In genomic region chr6:91346071-91346905, GRCm38 (mm10) we compare ENCODE assay signal across 9 mouse cellular contexts.
A peak's percentile ranks its signal among the peaks of the same experiment; 100 is the strongest.
DNase-seq lines count a peak whose midpoint lies in the region; ATAC-seq and TF ChIP-seq lines count a peak whose summit lies in the region.
"Had no signal": no experiment of that assay in that cellular context is flagged by ENCODE, and none has a peak within 500 bp of the region (broad histone marks: within the 10 kb centered on the region; RNA-seq: fewer than 3 reads in every experiment).

No protein-coding gene starts in this region.

- H3K27me3 ChIP-seq in E14TG2a.4 (ENCODE audit: insufficient read depth, low read length) = peaks cover 36% of the 10 kb centered on the region
- no peaks in the 10 kb centered on the region for H3K27me3 ChIP-seq in hindbrain, embryonic 11.5 days (ENCODE audit: control insufficient read depth, insufficient read depth, low read length)
- H3K27me3 ChIP-seq in midbrain, embryonic 14.5 days (ENCODE audit: control insufficient read depth, insufficient read depth, low read length) = no peaks in the 10 kb centered on the region
- peaks cover 75% of the 10 kb centered on the region for H3K27me3 ChIP-seq in heart, embryonic 10.5 days (ENCODE audit: insufficient read depth, poor library complexity, severe bottlenecking)
- H3K27me3 ChIP-seq in cerebellum, adult 2 months (ENCODE audit: control insufficient read depth, insufficient read depth, low read length) = no peaks in the 10 kb centered on the region

- 0 out of 2 replicates have a peak overlapping the region, but pooled peaks have one; percentile 17 for H3K4me3 ChIP-seq in E14TG2a.4 (replicated peaks; ENCODE audit: low read length)
- H3K4me3 ChIP-seq in hindbrain, embryonic 11.5 days (ENCODE audit: low read depth, low read length) = no peak overlapping the region
- H3K4me3 ChIP-seq in midbrain, embryonic 14.5 days (replicated peaks; ENCODE audit: low read depth, low read length) = no peak overlapping the region
- H3K4me3 ChIP-seq in heart, embryonic 10.5 days = no peak overlapping the region
- no peak overlapping the region for H3K4me3 ChIP-seq in cerebellum, adult 2 months (replicated peaks; ENCODE audit: insufficient read depth, low read depth, low read length)

- peak overlapping the region; percentile 79 for H3K27ac ChIP-seq in hindbrain, embryonic 11.5 days (ENCODE audit: low read depth, low read length)
- H3K27ac ChIP-seq in midbrain, embryonic 14.5 days (replicated peaks; ENCODE audit: low read depth, low read length) = peak overlapping the region; percentile 81
- H3K27ac ChIP-seq in heart, embryonic 10.5 days = no peak overlapping the region
- no peak overlapping the region for H3K27ac ChIP-seq in cerebellum, adult 2 months (ENCODE audit: insufficient read depth, low read length)

- H3K36me3 ChIP-seq in E14TG2a.4 (ENCODE audit: insufficient read depth, low read length) = no peaks in the 10 kb centered on the region
- H3K36me3 ChIP-seq in hindbrain, embryonic 11.5 days (ENCODE audit: control insufficient read depth, insufficient read depth, low read length) = no peaks in the 10 kb centered on the region
- H3K36me3 ChIP-seq in midbrain, embryonic 14.5 days (ENCODE audit: control insufficient read depth, insufficient read depth, low read length) = no peaks in the 10 kb centered on the region
- H3K36me3 ChIP-seq in heart, embryonic 10.5 days = no peaks in the 10 kb centered on the region

- TF ChIP-seq CTCF in E14TG2a.4 (conservative IDR thresholded peaks at IDR 0.05; ENCODE audit: low read length) = no peak
- TF ChIP-seq CTCF in cerebellum, adult 2 months (IDR thresholded peaks at IDR 0.05; ENCODE audit: borderline replicate concordance, insufficient read depth, low read depth, low read length) = no peak

- H3K9me3 ChIP-seq in E14TG2a.4 (ENCODE audit: low read length) = no peaks in the 10 kb centered on the region
- no peaks in the 10 kb centered on the region for H3K9me3 ChIP-seq in hindbrain, embryonic 11.5 days (ENCODE audit: control insufficient read depth, low read length)
- no peaks in the 10 kb centered on the region for H3K9me3 ChIP-seq in midbrain, embryonic 14.5 days (ENCODE audit: control insufficient read depth, low read length)
- no peaks in the 10 kb centered on the region for H3K9me3 ChIP-seq in heart, embryonic 10.5 days

- no peak for TF ChIP-seq POLR2A in cerebellum, adult 2 months (IDR thresholded peaks at IDR 0.05; ENCODE audit: borderline replicate concordance, insufficient read depth, low read length)

- H3K9ac ChIP-seq in hindbrain, embryonic 11.5 days (ENCODE audit: low read depth, low read length) = peak overlapping the region; percentile 45; the same call in 1 of the 2 replicates
- H3K9ac ChIP-seq in midbrain, embryonic 14.5 days (replicated peaks; ENCODE audit: low read length) = no peak overlapping the region; the same call in 1 of the 2 replicates

- DNase-seq in embryo, embryonic 11.5 days (ENCODE audit: low read depth, low spot score) = peak; percentile 30
- peak; percentile 79 for DNase-seq in hindbrain, embryonic 11.5 days (ENCODE audit: low spot score)
- peak; percentile 79 for DNase-seq in midbrain, embryonic 14.5 days
- DNase-seq in heart, embryonic 10.5 days (ENCODE audit: low spot score) = no peak
- DNase-seq in ovary, postnatal 36 days (ENCODE audit: low spot score) = no peak
- DNase-seq in urinary bladder, postnatal 14 days (ENCODE audit: low spot score) = no peak
- DNase-seq in cerebellum, adult 2 months = no peak
- DNase-seq: adrenal gland, postnatal 14 days had no signal

- peak; percentile 85 for ATAC-seq in hindbrain, embryonic 11.5 days (ENCODE audit: low FRiP score)
- ATAC-seq in midbrain, embryonic 14.5 days (ENCODE audit: low FRiP score, low TSS enrichment) = peak; percentile 80

- 15% methylated on average over 10 of the region's 10 CpGs for WGBS in hindbrain, embryonic 11.5 days
- WGBS in midbrain, embryonic 14.5 days = 6% methylated on average over 10 of the region's 10 CpGs
- WGBS in heart, embryonic 10.5 days = 36% methylated on average over 10 of the region's 10 CpGs
- 79% methylated on average over 10 of the region's 10 CpGs for whole genome bisulfite sequencing in cerebellum, adult 2 months

- peaks cover 30% of the 10 kb centered on the region for H3K4me1 ChIP-seq in E14TG2a.4 (replicated peaks; ENCODE audit: low read depth, low read length)
- H3K4me1 ChIP-seq in hindbrain, embryonic 11.5 days (replicated peaks; ENCODE audit: control insufficient read depth, insufficient read depth, low read length) = peaks cover 33% of the 10 kb centered on the region
- H3K4me1 ChIP-seq in midbrain, embryonic 14.5 days (ENCODE audit: control insufficient read depth, insufficient read depth, low read length) = peaks cover 55% of the 10 kb centered on the region
- peaks cover 27% of the 10 kb centered on the region for H3K4me1 ChIP-seq in heart, embryonic 10.5 days
- H3K4me1 ChIP-seq in cerebellum, adult 2 months (ENCODE audit: control insufficient read depth, insufficient read depth, low read length) = peaks cover 10% of the 10 kb centered on the region

- H3K4me2 ChIP-seq in hindbrain, embryonic 11.5 days (replicated peaks; ENCODE audit: low read depth, low read length) = no peak overlapping the region; the same call in 1 of the 2 replicates
- no peak overlapping the region for H3K4me2 ChIP-seq in midbrain, embryonic 14.5 days (ENCODE audit: low read length)

Comparison
In these comparisons a context has a peak if more than half of its experiments do, and no peak if none do; other contexts are left out.
1. DNase-seq: peak in embryo, embryonic 11.5 days (single experiment), hindbrain, embryonic 11.5 days (single experiment) and midbrain, embryonic 14.5 days (single experiment); none in heart, embryonic 10.5 days (single experiment), ovary, postnatal 36 days (single experiment), urinary bladder, postnatal 14 days (single experiment) and cerebellum, adult 2 months (0 of 2).
2. H3K27ac ChIP-seq: peak in hindbrain, embryonic 11.5 days (single experiment) and midbrain, embryonic 14.5 days (single experiment); none in heart, embryonic 10.5 days (single experiment) and cerebellum, adult 2 months (single experiment).